Mouse (Mus musculus) regulatory T cell (primary cell): Measurements from ENCODE around the gene Mrpl53.

Source experiments
- in situ Hi-C: fragments of 300-600 bp; cut with MboI, MseI; formaldehyde crosslinking; loops from one replicate; pipeline ENCODE4 v1.15.1; 2025; ENCODE audit warnings: high pct_unique_total_duplicates

Gene Mrpl53

GRCm38 (mm10) chr6:83120930-83121862 is 12.4 kb downstream of the Mrpl53 start, which contains the start of gene Wbp1:
Gene Wbp1 (minus strand): TSS chr6:83121559.
- in situ Hi-C loops = no loop called here

- in situ Hi-C loops = no loop called here
Measured at GRCm38 (mm10) chr6:83121863-83122710, 13.2 kb downstream of the Mrpl53 start.

DNA sequence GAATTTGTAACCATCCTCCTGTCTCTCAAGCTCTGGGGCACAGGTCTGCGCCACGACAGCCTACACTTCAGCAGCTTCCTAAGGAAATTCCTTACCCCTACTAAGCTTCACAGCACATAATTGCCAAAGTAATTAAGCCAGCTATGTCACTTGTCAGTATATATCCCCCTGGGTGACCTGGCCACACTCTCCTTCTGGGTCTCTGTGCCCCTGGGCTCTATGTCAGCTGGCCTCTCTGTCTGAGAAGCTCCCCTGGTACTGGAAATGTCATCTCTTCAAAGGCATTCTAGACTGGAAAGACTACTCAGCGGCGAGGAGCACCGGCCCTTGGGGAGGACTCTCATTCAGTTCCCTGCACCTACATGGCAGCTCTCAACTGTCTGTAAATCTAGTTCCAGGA is 14.1 kb downstream of the Mrpl53 start:
- in situ Hi-C loops = no loop called here

GRCm38 (mm10) chr6:83124851-83125312 is 16.0 kb downstream of the Mrpl53 start:
- in situ Hi-C loops = no loop called here

- in situ Hi-C loops = no loop called here
Measured at GRCm38 (mm10) chr6:83125331-83125730, 16.5 kb downstream of the Mrpl53 start, which contains the start of gene Ino80b. Gene Ino80b (minus strand): TSS chr6:83125431.

GRCm38 (mm10) chr6:83127419-83127818 is 18.6 kb downstream of the Mrpl53 start:
- in situ Hi-C loops = no loop called here

DNA sequence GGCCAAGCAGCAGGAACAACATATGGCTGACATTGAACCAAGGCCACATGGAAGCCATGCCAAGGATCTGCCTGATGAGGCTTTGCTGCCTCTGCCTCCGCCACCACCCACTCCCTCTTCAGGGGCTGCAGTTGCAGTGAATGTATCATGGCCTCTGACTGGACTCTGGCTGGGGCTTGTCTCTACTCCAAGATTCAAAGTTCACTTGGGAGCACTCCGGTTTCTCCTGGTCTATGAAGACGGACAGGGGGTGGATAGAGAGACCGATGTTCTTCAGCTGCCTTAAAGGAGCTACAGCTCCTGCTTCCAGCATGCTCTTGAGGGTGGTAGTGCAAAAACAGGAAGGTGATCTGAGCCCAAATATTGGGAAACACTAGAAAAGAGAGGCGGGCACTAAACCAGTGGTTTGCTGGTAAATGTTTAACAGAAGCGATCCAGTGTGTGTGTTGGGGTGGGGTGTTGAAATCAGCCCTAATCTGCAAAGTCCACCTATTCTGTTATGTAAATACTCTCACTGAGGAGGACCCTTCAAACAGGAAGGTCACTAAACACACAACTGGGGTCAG is 22.7 kb downstream of the Mrpl53 start:
- in situ Hi-C loops = no loop called here

DNA sequence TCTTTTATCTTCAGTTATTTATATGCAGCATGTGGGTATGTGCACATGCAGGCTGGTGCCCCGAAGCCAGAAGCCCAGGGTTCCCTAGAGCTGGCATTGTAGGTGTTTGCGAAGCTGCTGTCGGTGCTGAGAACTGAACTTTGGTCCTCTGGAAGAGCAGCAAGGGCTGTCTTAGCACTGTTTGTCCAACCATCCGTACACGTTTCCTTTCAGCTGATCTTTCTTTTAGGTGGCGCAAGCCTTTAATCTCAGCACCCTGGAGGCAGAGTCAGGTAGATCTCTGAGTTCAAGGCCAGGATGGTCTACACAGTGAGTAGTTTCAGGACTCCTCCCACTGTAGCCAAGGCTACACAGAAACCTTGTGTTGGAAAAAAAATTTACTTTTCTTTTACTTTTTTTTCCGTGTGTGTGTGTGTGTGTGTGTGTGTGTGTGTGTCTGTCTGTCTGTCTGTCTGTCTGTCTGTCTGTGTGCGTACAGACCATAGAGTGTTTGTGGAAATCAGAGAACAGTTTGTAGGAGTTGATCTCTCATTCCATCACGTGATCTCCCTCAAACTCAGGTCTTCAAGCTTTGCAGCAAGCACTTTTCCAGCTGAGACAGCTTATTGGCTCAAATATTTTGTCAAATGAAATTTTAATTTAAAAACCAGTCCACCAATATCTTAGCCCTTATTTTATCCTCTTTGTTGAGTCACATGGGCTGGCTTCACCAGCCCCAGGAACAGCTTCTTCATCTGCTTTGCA is 23.5 kb downstream of the Mrpl53 start:
- in situ Hi-C loops = no loop called here

DNA sequence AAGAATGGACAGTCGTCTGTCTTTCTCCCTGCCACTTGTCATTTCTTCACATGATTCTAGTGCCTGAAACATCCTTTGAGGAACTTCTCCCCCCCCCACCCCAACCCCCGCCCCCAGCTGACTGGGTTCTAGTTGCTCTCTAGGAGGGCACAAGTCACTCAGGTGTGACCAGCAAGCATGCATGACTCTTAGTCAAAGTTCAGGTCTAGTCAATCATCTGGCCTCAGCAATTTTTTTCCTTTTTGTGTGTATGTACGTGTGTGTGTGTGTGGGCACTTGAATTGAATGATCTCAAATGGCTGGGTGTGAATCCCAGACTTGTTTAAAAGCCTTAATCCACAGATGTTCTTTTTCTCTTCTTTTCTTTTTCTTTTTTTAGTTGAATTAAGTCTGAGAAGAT is 25.4 kb downstream of the Mrpl53 start:
- in situ Hi-C loops = no loop called here

GRCm38 (mm10) chr6:83134951-83135513 is 26.2 kb downstream of the Mrpl53 start, which contains the start of gene Rtkn:
Gene Rtkn (plus strand): TSS chr6:83135463.
- in situ Hi-C loops = no loop called here

DNA sequence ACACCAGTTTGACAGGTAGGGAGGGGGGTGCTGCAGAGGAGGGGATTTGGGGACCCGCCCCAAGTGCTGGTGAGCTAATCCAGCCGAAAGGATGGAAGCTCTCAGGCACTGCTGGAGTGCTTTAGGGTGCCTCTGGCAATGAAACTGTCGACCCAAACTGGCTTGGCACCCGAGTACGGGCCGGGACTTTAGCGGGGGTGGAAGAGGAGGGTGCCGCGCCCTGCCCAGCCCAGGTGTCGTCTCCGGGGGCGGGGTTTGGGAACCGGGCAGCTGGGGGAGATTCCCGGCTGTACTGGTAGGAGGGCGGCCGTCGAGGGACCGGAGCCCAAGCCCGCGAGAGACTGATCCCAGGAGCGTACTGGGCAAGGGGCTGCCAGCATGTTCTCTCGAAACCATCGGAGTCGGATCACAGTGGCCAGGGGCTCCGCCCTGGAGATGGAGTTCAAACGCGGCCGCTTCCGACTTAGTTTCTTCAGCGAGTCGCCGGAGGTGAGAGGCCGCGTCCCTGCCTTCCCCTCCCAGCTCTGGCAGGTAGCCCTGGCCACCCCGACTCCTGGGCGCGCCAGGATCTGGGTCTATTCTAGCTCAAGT is 26.8 kb downstream of the Mrpl53 start:
- in situ Hi-C loops = no loop called here

DNA sequence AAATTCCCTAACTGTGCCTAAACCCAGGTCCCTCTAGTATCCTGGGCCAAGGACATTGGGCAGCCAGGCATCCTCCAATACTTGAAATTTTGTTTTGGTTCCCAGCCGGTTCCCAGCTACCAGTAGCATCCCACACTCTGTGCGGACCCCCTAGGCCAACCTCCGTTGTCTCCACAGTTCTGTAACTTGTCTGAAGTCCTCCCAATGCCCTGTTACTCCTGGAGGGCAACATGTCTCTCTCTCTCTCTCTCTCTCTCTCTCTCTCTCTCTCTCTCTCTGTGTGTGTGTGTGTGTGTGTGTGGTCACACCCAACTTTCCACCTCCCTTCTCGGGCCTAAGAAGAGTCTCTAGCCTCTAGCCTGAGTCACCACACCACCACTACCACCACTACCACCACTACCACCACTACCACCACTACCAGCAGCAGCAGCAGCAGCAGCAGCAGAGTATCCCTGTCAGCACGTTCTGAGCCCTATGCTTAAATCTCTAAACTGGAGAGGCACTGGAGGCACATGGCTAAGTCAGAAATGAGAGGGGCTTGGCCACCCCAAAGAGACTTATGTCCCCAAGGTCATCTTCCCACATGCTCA is 27.5 kb downstream of the Mrpl53 start:
- in situ Hi-C loops = no loop called here

DNA sequence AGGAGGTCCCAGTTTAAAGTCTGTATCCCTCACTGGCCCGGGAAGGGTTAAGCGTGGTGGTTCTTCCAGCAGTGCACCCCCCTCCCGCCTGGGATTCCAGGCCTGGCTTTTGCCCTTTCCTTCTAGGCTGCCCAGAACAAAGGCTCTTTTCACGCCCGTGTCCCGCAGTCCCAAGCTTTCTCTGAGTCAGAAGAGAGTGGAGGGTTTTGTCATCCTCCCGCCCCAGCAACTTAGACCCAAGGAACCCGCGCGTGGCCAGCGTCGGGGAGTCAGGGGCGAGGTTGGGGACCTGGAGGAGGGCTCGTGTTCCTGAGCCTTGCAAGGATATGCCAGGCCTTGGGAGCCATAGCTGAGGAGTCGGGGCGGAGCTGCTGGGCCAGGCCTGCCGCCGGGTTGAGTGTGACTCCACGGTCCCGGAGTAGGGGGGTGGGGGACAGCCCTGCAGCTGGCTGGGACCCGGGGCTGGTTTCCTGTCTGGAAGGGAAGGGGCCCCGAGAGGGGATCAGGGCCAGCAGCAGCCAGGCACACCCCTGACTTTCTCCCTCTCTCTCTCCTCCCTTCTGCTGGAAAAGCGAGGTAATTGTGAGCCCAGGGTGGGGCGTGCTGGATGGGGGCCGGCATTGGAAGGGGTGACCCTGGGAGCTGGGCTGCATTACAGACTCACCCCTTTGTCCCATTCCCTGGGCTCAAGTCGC is 28.2 kb downstream of the Mrpl53 start:
- in situ Hi-C loops = no loop called here

DNA sequence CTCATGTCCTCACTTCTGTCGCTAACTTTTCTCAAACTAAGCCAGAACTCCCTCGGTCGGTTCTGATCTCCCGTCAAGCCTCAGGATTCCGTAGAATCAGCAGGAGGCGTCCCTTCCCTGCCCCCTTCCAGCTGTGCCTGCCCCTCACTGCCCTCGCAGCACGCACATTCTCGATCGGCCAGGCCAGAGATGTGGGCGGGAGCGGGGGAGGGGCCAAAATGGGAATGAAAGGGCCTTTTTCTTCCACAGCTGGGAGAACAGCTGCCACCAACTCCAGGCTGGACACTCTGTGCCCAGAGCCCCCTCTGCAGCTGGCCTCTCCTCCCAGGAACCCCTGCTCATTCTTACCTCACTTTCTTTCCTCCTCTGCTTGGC is 28.7 kb downstream of the Mrpl53 start:
- in situ Hi-C loops = no loop called here

GRCm38 (mm10) chr6:83138056-83138455 is 29.2 kb downstream of the Mrpl53 start:
- in situ Hi-C loops = no loop called here

DNA sequence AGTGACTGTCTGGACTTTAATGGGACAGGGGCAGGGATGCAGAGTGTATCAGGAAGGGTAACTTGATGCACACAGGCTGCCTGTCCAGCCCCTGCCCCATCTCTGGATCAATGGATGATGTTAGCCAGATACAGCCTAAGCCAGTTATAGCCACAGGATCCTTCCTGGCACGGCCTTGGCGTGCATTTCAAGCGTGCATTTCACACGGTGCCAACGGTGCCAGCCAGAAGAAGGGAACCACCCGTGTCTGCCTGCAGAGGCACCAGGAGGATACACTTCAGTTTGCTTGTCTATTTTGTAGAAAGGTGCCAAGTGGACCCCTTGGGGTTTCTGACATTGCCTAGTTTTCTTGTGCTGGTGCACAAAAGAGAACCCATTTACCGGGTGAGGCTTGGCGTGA is 31.2 kb downstream of the Mrpl53 start:
- in situ Hi-C loops = no loop called here

DNA sequence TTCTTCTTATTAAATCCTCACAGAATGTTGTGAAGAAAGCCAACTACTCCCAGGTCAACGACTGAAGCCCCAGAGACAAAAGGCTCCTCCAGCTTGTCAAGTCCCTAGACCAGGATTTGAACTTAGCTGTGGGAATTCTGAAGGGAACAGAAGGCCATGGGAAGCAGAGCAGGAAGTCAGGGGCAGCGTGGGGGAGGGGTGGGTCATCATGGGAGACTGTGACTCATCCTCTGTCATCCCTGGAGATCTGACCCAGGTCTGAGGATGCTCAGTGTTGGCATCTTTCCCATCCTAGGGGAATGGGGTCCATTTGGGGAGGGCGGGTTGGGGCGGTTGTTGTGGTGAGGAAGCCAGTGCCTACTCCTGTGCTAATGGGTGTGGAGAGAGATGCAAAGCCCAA is 32.8 kb downstream of the Mrpl53 start:
- in situ Hi-C loops = no loop called here

GRCm38 (mm10) chr6:83142211-83142731 is 33.4 kb downstream of the Mrpl53 start:
- in situ Hi-C loops = no loop called here

- in situ Hi-C loops = no loop called here
Measured at GRCm38 (mm10) chr6:83142886-83143285, 34.0 kb downstream of the Mrpl53 start.
